Mouse (Mus musculus) gastrocnemius, postnatal 10 days (tissue): ENCODE data around the gene Eml6. TPM values are rescaled to one million over a fixed set of nuclear protein-coding genes. Genes with fewer than 3 reads are reported as not detected.

Experiments used
- DNase-seq: peaks from one replicate; pipeline ENCODE4 v3.0.0; 2021; ENCODE audit warnings: mixed read lengths
- total RNA-seq, 2 experiments: library from RNA; stranded (reverse); gene quantifications; 2 replicates each; pipeline ENCODE4 v1.2.3; 2021

The Eml6 gene
- total RNA-seq, 2 experiments from 2014 or later: 1.7 to 2.1 TPM

DNA sequence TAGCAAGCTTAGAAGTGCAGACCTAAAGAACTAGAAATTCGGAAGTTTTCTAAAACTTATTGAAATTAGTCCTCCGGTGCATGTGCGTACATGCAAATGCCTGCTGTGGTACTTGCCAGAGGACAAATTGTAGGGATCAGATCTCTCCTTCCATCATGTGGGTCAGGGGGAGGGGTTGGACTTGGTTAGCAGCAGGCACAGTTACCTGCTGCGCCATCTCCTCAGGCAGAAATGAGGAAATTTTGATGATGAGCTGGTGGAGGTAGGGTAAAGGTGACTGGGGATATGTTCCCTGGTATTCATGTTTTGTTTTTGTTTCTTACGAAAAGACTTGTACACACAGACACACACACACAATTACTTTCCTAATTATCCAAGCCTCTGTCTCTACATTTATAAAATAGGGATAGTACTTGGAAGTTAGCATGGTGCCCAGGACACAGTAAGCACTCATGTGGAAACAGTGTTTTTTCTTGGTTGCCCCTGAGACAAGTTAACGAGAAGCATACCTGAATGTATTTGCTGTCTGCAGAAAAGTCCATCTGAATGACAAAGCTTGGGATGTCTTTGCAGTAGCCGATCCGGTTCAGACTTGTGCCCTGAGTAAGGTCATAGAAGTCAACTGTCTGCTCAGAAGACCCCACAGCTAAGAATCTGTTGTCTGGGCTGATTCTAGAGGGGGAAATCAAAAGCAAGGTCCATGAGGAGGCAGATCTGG is 276.9 kb downstream of the Eml6 start:
- no peak for DNase-seq

DNA sequence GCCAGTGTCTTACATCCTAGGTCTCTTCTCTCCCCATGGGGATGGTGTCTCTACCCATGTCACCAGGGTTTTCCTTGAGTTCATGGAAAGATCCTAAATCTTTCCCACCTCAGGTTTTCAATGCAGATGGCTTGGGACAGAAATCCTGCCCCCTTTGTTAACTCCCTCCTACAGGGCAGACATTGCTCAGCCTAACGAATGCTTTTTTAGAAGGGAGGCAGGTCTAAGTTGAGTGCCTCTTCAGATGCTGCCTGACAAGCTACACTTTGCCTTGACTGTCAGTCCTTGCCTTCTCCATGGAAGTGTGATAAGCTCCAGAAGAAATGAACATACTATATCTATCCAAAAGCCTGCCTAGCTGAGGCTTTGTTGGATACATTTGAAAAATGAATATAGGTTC is 278.0 kb downstream of the Eml6 start:
- DNase-seq: no peak

DNA sequence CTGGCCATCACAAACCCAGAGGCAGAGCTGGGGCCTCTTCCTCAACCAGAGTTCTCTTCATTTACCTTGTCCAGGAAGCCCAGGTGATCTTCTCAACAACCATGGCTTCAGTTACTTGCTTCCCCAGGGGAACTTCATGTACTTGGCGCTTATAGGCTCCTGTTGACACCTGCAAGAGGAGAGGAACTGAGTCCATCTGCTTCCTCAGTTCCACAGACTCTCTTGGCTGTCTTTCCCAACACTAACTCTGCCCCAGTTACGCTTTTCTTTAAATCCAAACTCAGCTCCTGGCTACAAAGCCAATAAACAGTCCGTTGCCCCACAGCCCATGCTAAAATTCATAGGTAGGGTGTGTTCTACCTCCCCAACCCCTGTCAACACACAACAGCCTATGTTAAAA is 278.5 kb downstream of the Eml6 start:
- no peak for DNase-seq

DNA sequence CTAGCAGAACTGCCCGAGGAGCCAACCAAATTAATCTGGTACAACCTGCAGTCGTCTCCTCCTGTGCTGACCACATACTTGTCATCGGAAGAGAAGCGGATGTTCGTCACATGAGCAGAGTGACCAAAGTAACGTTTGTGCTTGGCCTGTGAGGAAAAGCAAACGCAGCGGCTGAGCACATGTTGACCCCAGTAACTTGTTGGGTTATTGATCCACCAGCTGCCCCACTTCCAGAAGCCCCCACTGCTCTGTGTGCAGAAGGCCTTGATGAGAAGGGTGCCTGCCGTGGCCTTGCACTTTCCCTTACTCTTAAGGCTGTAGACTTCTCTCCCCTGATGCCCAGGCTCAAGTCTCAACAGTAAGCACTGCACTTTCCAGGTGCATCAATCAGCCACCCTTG is 279.6 kb downstream of the Eml6 start:
- DNase-seq: no peak

DNA sequence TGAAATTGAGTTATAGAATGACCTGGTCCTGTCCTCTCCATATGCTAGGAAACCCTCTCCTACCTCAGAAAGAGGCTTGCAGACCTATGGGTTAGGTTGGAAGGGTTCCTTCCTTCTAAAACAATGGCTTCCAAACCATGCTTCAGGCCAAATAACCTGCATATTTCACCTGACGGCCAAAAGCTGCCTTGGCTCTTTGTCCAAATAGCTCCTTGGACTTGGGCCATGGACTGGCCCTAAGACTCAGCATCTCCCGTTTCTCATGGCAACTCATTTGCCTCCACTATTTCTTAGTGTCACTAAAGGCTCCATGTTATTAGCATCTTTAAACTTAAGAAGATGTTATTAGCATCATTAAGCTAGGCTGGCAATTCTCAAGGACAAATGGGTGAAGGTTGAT is 280.3 kb downstream of the Eml6 start:
- DNase-seq: no peak

DNA sequence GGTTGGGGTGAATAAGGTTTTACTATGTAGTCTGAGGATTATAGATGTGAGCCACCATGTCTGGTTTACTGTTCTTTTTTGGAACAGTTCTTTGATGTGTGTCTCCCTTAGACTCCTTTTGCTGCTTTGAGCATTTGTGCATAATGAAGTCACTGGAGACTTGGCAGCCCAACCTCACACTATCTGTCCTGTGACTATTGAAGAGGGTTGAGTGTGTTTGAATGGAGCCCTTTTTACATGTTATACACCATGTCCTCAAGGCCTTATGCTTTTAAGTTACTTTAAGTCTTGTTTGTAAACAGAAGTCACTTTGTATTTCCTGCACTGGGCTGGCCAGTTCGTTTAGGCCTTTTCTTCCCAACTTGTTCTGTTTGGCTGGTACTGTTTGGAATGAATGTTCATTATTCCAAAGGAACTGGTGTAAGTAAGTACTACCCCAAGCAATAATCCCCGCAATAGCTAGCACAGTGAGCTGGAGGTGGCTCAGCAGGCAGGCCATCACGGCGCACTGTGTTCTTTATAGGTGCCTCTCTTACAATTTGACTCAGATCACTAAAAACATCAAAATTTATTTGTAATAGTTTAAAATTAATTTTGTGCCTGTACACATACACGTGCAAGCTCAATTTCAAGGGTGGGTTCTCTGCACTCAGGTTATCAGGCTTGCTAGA is 280.9 kb downstream of the Eml6 start:
- no peak for DNase-seq

DNA sequence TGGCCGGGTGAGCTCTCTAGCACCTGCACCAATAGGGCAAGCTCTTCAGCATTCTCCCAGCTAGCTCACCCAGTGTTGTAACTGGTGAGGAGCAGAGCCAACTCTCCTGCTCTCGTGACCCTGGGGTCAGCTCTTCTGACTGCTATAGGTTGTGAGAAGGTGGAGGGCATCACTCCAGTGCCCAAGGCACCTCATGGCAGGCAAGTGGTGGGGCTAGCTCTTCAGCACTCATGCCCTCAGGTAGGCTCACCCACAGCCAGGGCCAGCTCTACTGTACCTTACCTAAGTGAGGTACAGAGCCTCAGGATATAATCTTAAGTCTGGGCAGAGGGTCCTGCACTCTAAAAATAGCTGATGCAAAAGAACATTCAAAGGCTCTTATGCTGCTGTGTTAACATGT is 286.1 kb downstream of the Eml6 start:
- no peak for DNase-seq

DNA sequence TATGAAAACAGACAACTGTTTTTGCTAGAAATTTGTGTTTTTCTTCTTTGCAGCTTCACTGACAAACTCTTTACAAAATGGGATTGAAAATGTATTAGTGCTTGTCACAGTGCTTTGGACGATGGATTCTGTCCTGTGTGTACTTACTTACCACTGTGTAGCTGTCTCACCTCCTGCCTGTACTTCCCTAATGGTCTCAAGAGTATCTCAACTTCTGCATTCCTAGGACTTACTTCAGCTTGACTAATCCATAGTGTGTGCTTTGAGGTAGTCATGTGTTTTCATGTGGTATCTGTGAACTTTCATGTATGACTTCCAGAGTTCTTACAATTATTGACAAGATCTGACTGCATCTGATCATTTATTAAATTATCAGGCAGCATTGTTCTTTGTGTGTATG is 297.9 kb downstream of the Eml6 start:
- DNase-seq: no peak

DNA sequence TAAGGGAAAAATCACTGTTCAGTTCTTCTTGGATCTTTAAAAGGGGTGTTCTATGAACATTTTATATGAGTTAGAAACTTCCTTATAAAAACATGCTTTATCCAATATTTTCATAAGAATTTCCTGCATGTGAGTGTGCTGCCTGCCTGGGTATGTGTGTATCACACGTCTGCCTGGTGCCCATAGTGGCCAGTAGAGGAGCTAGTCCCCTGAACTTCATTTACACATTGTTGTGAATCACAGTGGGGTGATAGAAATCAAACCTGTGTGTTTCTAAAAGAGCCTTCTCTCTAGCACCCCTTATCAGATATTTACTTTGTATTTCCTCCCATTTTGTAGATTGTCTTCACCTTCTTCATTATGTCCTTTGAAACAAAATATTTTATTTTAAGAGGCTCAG is 300.2 kb downstream of the Eml6 start:
- DNase-seq: no peak

DNA sequence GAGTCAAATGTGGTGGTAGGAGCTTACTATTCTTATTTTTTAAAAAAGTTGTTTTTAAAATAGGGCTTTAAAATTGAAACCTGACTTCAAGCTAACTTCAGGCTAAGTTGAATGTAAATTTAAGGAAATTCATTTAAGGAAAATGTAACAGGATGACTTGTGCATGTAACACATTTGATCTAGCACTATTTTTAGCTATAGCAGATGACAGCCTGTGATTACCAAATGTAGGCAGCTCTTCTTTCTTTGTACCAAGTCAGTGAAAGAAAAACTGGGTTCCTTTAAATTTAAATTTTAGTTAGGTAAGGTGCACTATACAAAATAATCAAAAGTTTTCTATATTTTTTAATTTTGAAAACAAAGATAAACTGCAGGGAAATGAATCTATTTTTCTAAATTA is 300.7 kb downstream of the Eml6 start:
- no peak for DNase-seq

DNA sequence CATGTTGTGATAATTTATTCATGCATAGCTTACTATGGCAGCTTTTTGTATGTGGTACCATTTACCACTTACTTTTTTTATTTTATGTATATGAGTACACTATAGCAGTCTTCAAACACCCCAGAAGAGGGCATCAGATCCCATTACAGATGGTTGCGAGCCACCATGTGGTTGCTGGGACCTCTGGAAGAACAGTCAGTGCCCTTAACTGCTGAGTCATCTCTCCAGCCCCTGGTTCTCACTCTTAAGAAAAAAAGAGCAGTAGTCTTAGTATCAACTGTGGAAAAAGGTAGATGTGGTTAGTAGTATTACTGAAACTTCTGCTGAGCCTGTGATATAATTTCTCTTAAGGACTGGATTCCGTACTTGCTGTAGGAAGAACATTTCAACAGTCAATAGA is 301.6 kb downstream of the Eml6 start:
- no peak for DNase-seq

DNA sequence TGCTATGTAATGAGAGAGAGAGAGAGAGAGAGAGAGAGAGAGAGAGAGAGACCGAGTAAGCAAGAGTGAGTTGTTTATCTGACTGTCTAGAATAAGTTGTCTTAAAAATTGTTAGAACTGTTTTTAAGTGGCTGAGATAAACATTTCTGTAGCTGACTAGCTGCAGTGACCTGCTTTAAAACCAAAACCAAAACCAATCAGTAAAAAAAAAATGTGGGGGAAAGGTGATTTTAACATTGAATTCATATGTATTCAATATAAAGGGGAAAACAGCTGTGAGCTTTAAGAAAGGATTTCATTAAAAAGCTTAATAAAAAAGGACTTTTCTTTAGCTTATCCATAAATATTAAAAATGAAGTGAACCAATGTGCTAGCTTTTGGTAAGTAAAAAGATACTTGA is 306.2 kb downstream of the Eml6 start:
- no peak for DNase-seq

DNA sequence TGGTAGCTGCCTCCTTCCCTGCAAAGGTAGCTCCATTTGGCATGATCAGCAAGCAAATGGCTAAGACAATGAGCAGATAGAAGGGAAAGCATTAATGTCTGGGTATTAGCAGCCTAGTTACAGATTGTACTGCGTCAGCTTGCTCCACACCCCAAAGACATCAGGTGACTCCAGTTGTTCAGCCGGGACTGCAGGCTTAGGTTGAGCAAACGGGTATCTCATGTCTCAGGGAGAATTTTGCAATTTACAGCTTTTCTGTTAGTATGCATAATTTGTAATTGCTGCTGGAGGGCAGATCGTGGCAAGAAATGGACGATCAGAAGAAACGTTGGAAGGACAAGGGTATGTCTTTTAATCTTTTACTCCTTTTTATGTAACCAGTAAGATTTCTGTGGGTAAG is 307.3 kb downstream of the Eml6 start:
- DNase-seq: no peak

DNA sequence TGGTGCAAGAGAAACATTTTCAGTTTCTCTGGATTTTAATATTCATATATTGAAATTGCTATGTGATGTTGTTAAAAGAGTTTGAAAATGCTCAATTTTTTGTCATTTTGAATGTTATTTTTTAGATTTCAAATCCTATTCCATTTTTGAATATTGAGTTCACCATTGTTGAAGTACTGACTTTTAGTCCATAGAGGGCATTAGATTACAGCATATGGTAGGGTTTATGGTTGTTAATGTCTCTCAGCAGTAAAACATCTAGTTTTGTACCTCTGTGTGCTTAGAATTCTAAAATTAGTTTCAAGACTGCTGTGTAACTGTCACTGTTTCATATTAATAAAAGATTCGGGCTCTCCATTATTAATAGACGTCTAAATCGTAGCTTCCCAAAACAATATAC is 310.3 kb downstream of the Eml6 start:
- DNase-seq: no peak

DNA sequence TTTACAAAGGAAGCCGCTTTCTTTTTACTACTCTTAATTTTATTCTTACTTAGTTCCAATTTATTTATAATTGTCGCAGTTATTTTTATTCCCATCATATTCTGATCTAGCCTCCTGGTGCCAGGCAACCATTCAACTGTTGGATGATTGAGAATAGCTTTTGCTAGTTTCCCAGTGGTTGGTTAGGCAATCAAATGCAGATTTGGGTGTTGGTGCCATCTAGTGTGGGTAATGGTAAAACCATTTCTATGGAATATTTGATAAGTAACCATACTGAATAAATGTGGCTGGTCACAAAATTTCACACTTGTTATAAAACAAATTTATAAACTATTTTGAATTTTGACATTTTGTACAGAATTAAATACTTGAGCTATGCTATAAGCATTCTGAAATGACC is 311.0 kb downstream of the Eml6 start:
- DNase-seq: no peak

DNA sequence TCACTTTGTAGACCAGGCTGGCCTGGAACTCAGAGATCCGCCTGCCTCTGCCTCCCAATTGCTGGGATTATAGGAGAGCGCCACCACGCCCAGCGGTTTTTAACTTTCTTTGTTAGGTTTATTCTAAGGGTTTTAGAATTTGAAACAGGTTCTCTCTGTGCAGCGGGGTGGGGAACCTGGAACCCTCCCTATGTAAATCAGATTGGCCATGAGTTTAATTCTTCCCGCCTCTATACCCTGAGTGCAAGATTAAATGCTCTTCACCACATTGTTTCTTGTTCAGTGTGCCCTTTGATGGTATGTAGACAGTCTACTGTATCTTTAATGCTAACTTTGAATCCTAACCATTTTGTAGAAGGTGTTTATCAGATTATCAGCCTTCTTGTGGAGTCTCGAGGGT is 311.7 kb downstream of the Eml6 start:
- DNase-seq: no peak

DNA sequence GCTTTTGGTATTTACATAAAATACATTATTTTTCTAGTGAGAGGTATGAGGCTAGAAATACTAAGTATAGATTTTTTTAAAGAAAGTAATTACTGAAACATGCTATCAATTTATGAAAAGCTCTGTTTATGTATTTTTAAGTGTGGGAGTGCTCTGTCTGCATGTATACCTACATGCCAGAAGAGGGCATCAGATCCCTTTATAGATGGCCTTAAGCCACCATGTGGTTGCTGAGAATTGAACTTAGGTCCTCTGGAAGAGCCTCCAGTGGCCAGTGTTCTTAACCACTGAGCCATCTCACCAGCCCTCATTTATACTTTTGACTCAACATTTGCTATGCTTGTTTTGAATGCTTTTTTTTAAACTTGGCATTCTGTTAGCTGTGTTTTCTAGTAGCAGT is 316.3 kb downstream of the Eml6 start:
- no peak for DNase-seq

DNA sequence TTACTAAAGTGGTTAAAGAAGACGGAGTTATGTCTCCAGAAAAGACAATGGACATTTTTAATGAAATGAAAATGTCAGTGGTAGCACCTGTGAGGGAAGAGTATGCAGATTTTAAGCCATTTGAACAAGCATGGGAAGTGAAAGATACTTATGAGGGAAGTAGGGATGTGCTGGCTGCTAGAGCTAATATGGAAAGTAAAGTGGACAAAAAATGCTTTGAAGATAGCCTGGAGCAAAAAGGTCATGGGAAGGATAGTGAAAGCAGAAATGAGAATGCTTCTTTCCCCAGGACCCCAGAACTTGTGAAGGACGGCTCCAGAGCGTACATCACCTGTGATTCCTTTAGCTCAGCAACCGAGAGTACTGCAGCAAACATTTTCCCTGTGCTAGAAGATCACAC is 319.0 kb downstream of the Eml6 start:
- DNase-seq: no peak

DNA sequence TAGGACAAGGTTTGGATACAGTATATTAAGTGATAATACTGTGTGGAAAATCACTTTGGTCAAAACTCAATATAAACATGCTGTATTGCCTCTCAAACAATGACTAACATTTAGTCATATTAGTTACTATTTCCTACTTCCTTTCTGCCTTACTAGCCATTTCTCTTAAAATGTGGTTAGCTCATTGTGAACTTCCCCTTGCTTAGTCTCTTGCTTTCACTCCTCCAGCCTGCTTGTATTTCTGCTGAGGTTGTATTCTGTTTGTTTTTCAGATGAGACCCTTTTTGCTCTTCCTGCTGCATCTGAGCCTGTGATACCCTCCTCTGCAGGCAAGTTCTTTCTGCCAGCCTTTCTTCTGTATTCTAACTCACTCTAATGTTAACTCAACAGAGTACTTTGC is 320.6 kb downstream of the Eml6 start:
- DNase-seq: no peak

DNA sequence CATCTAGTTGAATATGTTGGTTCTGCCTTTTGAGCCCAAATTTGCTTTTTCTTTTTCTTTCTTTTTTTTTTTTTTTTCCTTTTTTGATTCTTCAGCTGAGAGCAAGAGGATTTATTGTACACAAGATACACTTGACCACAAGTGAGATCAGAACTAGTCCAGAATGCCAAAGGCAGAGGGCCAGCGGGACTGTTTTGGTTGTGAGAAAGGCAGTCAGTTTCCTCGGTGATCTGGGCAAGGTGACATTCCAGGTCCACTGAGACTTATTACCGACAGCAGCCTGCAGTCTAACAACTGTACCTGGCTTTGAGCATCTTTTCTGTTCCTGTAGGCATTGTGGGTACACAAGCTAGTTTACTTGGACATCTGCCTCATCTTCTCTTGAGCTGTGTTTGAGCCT is 323.1 kb downstream of the Eml6 start:
- DNase-seq: no peak

DNA sequence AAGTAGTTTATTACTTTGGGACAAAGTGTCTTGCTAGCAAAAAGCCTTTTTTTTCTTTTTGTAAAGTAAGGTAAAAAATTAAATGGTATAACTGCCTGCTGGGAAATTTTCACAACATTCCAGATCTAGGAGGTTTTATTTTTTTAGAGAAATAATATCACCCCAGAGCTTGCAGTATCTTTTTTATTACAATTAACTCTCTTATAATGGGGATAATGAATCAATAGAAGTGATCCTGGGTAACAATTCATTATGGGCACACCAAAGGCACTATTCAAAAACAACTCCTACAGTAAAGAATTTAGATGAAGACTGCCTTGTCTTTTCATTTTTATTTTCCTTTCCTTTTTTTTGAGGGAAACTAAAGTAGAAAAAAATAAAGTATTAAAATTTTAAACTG is 331.1 kb downstream of the Eml6 start:
- no peak for DNase-seq

DNA sequence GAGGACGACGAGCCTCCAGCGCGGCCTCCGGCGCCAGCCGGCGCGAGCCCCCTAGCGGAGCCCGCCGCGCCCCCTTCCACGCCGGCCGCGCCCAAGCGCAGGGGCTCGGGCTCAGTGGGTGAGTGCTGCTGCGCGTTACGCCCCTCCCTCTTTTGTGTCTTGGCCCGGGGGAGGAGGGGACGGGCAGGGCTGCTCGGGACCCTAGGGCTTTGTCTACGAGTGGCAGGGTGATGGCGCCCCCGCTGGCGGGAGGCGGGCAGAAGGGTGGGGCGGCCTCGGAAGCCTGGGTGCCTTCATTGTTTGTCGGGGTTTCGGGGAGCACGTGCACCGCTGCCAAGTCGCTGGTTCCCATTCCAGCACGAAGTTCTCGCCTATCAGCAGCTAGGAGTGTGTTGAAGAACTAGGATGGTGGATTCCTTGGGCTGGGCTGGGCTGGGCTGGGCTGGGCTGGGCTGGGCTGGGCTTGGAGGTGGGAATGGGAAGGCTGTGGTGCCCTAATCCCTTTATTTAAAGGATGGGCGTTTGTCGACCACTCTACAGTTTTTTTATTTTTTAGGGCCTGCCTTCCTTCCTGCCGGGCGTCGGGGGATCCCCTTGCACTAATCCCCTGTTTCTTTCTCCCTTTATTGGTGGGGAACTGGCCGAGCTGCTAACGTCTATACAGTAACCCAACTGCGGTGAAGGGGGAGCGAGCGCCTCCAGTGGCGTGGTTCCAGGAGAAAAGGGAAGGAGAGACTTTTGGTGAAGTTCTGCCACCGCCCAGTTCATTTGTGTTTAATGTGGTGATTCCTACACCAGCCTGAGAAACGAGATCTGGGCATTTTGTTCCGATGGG is 332.0 kb downstream of the Eml6 start:
- DNase-seq: peak; percentile 78
